Mouse (Mus musculus): ENCODE data around the gene B3galnt1. TPM values are rescaled to one million over a fixed set of nuclear protein-coding genes. Genes with fewer than 3 reads are reported as not detected.
"Not testable (repeated sequence)": the region's sequence is repeated elsewhere in the genome, so short reads cannot be mapped to it uniquely, and the experiment has no call there.

Gene B3galnt1
- total RNA-seq, 2 experiments from 2014 or later, result 42.8 to 44.7 TPM

DNA sequence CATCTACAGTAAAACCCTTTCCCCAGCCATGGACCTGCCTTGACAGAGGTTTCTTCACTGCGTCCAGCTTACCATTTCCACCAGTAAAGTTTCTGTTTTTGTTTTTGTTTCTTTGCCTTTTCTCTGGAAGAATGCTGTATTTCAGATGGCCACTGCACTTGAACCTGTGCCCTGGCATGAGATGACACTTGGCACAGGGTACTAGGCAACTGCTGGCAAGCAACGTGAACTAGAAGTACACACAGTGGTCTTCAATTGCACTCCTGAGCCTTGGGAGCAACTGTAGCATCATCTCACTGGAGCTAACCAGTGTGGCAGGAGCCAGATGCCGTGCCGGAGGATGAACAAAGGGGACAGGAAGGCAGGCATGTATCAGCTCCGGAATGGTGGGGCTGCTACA, 26.2 kb downstream of the B3galnt1 start:
- DNase-seq (ENCODE audit: low spot score in 2 of 2), result no peak

DNA sequence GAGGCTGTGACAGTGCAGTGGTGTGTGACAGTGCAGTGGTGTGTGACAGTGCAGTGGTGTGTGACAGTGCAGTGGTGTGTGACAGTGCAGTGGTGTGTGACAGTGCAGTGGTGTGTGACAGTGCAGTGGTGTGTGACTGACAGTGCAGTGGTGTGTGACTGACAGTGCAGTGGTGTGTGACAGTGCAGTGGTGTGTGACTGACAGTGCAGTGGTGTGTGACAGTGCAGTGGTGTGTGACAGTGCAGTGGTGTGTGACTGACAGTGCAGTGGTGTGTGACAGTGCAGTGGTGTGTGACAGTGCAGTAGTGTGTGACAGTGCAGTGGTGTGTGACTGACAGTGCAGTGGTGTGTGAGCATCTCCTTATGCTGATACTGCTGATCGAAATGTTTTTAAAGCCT, 33.2 kb downstream of the B3galnt1 start:
- not testable (repeated sequence) for DNase-seq (ENCODE audit: low spot score in 2 of 2)

DNA sequence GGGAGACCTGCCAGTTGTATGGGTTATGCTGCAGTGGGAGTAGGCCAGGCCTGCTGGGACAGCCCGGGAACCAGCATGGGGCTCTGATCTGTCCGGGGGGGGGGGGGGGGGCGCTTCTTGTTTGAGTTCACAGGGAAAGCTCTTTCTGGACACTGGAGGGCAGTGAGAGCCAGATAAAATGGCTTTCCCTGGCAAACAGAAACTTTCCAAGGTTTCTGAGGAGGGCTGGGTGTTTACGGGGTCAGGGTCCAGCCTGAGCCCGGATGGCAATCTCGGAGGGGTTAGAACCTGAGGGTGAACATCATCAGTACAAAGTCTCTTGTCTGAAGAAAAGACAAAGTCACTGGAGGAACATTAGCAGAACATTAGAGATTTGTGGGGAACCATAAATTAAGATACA, 35.4 kb downstream of the B3galnt1 start:
- DNase-seq (ENCODE audit: low spot score in 2 of 2), result no peak

DNA sequence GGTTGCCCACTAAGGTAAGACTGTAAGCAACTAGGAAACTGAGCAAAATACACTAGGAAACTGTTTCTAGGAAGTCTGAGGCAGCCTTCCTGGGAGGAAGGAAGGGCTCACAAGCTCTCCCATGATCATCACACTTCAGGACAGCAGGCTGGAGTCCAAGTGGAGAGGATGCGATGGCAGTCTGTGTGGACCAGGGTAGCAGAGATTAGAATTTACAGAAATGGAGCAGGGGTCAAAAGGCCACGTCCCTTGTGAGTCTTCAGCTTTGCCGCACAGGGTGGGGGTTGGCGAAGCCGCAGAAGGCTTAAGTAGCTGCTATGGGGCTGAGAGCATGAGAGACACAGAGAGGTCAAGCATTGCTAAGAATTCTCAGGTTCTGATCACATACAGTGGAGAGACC, 37.1 kb downstream of the B3galnt1 start:
- no peak for DNase-seq (ENCODE audit: low spot score in 2 of 2)

DNA sequence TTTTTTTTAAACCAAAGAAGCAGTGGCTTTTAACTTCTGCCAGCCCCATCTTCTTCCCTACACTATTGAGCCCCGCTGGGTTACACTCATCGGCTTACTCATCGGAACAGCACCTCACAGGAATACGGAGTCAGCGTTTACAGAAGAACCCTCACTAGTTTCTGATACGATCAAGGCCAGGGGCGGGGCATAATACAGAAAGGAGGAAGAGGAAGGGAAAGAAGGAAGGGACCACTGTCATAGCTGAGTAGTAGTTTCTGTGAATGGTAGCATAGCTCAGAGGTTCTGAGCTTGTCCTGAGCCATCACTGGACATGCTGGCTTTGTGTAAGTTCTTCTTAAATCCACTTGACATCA, 38.8 kb downstream of the B3galnt1 start:
- DNase-seq (ENCODE audit: low spot score in 2 of 2), result no peak

DNA sequence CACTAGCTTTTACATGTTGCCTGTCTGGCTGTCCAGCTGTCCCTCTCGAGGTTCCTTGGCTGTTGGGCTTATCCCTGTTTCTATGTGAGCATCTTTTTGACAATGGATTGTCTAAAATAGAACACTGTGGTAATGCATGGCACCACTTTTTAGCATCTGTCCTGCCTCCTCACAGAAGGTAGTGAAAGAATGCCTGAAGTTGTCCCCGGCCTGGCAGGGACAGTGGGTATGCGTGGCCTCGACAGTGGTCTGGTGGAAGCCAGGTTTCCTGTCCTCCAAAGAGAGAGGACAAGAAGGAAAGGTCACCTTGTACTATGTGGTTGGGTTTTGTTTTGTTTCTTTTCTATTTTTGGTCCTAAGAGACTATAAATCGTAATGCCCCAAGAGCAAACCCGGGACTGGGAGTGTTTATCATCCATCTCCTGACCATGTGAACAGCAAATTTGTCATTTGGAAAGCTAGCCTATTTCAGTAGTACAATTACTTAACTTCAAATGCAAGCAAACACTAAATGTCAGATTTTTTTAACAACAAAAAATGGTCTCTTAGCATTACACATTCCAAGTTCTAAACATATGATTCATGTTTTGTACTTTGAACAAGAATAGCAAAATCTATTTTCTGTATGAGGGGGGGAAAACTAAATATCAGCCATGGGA, 39.3 kb downstream of the B3galnt1 start:
- no peak for DNase-seq (ENCODE audit: low spot score in 2 of 2)

DNA sequence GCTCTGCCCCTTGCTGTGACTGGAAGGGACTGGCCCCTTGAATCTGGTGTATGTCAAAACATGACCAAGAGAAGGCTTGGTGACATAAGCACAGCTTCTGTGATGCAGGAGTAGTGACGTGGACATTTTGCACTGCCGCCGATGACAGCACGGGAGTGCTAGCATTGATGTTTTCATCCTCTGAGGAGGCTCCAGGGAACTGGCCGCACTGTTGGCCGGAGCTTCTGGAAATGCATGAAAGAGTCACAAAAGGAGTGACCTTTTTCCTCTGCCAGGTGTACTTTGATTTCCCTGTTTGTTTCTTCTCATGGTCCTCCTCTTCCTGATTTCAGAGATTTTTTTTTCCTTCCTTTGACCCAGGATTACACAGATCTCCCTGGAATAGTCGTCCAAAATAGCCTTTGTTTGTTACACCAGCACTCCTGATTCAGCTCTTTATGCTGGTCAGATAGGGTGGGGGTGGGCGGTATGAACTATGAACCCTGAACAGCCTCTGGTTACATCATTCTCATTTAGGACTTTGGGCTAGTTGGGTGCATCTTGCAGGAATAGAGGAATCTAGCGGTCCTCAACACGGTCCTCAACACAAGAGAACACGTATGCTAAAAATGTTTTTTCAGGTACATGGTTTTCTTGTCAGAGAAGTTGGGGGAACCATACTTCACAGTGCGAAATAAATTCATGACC, 42.5 kb downstream of the B3galnt1 start:
- DNase-seq (ENCODE audit: low spot score in 2 of 2), result no peak

DNA sequence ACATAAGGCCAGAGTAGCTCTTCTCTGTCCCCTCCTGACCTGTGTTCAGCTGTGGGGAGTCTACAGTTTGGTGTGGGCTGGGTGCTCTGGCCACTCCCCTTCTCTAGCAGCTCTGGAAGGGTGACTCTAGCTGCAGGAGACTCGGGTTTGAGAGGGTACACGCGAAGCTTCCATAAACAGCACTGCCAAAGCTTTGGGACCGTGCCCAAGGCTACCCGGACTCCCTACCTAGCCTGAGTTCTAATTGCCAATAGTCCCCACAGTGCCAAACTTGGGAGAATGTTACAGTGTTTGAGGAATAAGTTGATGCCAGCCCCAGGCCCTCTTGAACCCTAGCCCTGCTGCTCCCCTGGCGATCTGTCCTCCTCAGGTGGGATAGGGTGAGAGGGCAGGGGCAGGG, 43.2 kb downstream of the B3galnt1 start:
- no peak for DNase-seq (ENCODE audit: low spot score in 2 of 2)

DNA sequence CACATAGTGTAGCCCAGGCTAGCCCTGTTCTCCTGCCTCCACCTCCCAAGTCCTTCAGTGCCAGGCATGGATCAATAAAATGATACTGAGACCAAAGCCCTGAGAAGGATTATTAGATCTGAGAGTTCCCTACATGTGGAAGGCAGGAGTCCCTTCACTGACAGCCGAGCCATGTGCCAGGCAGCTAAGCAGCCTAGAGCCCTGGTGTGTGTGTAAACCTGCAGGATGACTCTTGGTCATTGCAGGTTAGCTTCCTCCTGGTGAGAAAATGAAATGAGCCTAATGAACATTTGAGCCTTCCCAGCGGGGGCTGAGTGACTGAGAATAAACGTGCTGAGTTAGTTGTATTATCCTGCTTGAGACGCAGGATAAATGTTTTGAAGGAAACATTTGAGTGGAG, 49.2 kb downstream of the B3galnt1 start:
- DNase-seq (ENCODE audit: low spot score in 2 of 2), result no peak

DNA sequence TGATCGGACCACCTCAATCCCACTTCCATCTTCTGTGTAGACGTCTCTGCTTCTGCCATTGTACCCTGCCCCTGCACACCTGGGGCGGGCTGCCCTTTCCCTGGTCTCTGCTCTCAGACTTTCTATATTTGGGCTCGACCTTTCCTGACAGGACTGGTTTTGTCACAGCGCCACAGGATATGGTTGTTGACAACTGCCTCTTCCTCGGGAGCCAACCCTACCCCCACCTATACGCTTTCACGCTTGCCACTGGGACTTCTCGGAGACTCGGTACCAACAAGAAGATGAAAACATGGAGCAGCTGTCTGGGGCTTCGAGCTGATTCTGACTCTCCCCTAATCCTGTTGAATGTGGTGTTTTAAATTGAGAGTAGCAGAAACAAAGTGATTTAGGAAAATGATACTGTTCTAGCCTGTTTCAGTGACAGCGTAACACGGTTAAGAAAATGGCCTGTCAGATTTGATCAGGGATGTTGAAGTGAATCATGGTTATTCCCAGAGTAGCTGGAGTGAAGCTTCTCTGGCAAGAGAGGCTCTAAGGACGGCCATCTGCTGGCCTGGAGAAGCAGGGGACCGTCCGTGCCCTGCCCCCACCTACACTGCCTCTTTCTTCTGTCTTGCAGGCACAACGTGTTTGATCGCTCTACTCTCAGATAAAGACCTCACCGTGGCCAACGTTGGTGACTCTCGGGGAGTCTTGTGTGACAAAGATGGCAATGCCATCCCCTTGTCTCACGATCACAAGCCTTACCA, 49.9 kb downstream of the B3galnt1 start:
- DNase-seq (ENCODE audit: low spot score in 2 of 2), result no peak

DNA sequence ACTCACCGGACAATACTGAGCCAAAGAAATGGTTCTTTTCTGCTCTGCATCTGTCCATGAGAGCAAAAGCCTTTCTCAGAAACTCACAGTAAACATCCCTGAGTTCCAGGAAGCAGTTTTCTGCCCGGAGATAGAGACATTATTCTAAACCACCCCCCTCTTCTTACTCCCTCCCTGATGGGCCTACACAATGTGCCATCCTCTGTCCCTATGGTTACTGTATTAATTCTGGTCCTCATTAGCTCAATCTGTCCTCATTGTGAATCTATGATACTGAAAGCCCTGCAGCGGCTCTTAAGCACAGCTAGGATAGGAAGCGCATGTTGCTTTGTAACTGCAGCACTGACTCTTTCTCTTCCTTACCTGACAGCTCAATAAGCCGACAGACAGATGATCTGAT, 53.7 kb downstream of the B3galnt1 start:
- DNase-seq (ENCODE audit: low spot score in 2 of 2), result peak in 1 of 2 experiments; percentile 53

DNA sequence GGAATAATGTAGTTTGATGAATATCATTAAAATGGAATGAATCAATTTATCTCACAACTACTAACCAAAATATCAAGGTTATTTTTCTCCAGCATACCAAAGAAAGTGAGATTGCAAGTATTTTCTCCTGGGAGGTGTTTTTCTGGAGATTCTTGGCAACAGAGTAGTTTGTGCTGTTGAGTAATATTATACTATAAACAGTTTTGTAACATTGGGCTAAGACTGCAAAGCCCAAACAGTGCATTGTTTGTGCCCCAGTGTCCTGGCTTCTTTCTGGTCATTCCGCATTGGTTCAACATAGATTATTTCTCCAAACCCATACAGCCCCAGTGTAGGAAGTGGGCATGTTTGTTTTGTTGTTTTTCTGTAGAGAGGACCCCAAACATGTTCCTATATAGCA, 55.0 kb downstream of the B3galnt1 start:
- DNase-seq (ENCODE audit: low spot score in 2 of 2), result no peak

DNA sequence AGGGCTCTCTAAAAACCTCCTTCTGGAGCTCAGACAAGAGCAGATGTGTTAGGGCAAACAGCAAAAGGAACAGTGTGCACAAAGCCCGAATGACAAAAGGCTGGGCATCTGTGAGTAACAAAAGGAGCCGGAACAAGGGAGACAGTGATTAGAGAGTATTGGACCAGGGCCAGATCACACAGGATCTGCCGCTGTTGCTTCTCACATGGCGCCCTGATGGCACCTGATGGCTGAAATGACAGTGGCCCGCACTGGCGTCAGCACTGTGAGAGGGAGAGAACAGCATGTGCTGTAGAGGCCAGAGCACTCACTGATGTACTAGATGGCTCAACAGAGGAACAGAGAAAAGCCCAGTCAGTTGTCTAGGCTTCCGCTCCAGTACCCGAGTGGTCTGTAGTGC, 55.8 kb downstream of the B3galnt1 start:
- DNase-seq (ENCODE audit: low spot score in 2 of 2), result peak; percentile 49 to 83

DNA sequence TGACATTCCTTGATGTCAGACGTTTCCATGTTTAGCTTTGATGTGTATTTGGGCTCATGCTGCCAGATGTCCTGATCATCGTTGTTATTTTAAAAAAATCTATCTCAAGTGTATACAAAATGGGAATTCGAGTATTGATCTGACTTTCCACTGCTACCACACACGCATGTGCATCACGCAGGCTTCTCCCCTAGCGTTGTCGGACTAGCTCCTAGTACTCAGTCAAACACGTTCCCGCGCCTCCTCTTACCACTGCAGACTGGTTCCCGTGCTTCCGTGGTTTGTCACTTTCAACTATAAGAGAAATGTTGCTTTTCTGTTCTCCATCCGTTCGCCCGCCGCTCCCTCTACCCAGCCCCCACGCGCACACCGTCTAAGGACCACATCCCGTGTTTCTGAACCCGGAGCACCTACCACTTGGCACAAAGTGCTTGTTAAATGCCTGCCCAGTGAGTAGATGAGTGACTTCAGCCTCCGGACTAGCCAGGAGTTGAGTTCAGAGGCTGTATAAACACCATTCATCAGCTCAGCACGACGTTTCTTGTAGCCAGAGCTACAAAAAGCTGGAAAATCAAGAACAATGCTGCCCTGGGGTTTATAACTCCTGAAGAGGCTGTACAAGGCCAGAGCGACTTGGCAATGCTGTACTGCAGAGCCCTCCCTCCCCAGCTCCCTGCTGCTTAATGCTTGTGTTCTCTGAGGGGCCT, 62.7 kb downstream of the B3galnt1 start:
- no peak for DNase-seq (ENCODE audit: low spot score in 2 of 2)

DNA sequence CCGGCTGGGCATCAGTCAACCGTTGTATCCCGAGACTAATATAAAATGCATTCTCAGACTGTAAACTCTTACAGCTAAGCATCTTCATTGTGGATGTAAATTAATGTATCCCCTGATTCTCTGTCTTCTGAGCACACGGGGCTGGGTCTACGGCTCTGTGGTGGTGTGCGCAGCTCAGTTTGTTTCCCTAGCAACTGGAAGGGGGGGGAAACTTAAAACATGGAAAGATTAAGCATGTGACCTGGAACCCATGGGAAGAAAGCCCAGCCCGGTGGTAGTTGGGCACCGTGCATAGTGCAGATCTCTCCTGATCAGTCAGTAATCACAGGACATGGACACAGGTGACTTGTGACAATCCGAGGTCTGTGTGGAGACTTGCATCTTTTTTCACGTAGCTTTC, 63.3 kb downstream of the B3galnt1 start:
- no peak for DNase-seq (ENCODE audit: low spot score in 2 of 2)

DNA sequence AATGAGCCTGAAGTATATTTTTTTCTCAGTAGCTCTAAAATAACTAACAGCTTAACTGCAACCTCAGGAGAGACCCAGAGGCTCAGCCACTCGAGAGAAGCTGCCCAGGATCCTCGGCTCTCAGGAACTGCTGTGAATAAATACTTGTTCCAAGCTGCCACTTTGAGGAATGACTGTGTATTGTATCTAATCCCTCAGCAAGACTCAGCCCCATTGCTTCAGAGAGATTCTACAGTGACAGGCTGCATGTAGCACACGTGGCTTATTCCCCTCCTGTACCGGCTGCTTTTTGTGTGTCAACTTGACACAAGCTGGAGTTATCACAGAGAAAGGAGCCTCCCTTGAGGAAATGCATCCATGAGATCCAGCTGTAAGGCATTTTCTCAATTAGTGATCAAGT, 66.1 kb downstream of the B3galnt1 start:
- DNase-seq (ENCODE audit: low spot score in 2 of 2), result no peak

DNA sequence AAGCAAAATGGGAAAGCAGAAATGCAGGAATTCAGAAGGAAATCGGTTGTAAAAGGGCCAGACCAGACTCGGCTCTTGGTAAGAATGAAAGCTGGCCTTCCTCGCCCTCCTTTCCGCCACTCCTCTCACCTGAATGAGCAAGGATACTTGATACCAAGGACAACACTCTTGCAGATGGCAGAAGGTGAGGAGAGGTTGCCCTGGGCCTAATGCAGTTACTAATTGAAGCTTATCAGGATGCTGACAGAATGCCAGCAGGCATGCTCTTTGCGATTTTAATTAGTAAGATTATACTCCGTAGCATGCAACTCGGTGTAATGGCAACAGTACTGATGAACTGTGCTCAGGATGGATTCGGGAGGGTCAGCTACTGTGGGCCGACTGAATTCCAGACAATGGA, 67.2 kb downstream of the B3galnt1 start:
- no peak for DNase-seq (ENCODE audit: low spot score in 2 of 2)

DNA sequence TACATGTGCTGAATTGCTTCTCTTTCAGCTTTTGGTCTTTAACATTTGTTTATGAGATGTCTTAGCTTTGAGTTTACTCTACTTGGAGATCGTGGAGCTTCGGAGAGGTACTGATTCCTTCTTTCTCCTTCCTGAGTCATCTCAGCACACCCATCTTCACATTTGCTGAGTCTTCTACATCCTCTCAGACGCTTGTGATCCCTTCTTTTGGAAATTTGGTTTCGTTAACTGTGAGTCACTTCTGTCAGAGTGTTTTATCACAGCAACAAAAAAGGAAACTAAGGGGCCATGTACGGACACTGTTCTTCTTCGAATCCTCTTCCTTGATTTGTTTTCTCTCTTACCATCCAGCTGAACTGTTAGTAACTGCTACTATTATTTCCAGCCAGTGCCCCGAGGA, 69.2 kb downstream of the B3galnt1 start:
- DNase-seq (ENCODE audit: low spot score in 2 of 2), result no peak

DNA sequence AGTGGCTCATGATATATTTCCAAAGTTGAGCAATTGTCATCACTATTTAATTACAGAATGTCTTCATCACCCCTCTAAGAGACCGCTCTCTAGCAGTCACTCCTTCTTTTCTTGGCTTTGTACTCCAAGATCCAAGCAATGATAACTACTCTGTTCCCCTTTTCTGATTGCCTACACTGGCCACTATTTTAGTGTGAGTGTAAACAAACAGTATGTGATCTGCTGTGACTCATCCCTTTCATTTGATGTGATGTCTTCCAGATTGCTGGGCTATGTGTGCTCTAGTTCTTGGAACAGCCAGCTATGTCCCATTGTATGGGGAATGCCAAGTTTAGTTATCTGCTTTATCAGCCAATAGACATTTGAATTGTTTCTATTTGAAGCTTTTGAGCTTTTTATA, 71.4 kb downstream of the B3galnt1 start:
- DNase-seq (ENCODE audit: low spot score in 2 of 2), result no peak

DNA sequence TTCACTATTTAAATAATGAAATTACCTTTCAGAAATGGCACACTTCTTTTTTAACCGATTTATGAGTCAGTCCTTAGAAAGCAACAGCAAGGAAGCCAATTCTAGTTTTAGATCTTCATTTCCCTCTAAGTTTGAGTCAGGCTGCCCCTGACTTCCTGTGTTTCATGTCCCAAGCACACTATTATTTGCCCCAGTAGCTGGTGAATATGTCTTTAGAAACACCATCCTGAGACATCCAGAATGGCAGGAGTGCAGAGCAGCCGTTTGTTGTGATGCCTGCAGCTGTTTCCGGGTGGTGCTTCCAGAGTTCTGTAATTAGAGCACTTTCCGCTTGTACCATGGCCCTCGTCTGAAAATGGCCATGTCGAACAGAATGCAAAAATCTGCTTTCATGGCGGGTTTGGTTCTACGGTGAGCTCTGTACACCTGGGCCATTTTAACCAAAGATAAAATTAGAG, 73.7 kb downstream of the B3galnt1 start:
- DNase-seq (ENCODE audit: low spot score in 2 of 2), result no peak

DNA sequence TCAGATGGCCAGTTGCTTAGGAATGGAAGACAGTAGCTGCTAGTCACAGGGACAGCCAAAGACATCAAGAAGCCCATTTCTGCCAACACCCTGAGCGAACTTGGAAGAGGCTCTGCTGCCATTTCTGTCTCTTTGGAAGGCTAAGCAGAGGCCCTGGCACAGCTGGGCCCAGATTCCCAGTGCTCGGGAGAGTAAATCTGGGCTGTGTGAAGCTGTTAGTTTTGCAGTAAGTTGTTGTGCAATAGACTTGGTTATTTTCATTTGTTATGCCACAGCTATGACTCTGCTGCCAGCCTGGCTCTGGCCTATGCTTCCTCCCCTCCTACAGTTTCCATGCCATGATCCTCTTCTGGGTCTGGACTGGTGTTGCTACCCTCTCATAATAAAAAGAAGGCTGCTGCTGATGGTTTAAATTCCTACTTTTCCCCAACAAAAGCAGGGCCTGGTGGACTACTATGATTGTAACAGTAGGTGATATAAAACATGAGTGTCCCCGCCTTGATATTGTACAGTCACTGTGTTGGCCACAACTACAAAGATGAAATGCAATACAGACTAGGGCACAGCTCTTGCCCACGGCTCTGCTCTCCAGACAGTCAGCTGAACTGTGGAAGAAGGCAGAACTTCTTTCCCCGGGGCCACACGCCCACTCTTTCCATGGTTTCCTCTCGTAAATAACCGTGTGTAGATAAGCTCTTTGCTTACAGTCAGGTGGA, 74.2 kb downstream of the B3galnt1 start:
- DNase-seq (ENCODE audit: low spot score in 2 of 2), result no peak
